Mouse (Mus musculus) ES-E14 (cell line): ENCODE measurements around the gene Xrcc6. TPM values are rescaled to one million over a fixed set of nuclear protein-coding genes. Genes with fewer than 3 reads are reported as not detected.
A peak's percentile ranks its signal among the peaks of the same experiment; 100 is the strongest.

Experiments used
- DNase-seq: peaks from one replicate; pipeline ENCODE4 v3.0.0-alpha.2; 2013; ENCODE audit warnings: low read depth, low spot score
- H3K27ac ChIP-seq: 2 replicates; pipeline ENCODE4 v1.5.1; 2012; ENCODE audit warnings: low read depth, mild to moderate bottlenecking, low read length, moderate library complexity, mixed read lengths; ENCODE audit not compliant: poor library complexity, insufficient read depth, severe bottlenecking
- H3K36me3 ChIP-seq: 2 replicates; pipeline ENCODE4 v1.6.1; 2012; ENCODE audit warnings: mild to moderate bottlenecking, low read length, moderate library complexity, mixed read lengths; ENCODE audit not compliant: control insufficient read depth, poor library complexity, insufficient read depth, severe bottlenecking
- H3K4me1 ChIP-seq, 2 experiments: fragments of 150-350 bp in 1 of 2; sonication (generic) in 1 of 2; 2 replicates each; pipeline ENCODE4 v1.6.1; 2012; ENCODE audit warnings: low read length in 2 of 2, mild to moderate bottlenecking in 1 of 2, mixed read lengths in 1 of 2; ENCODE audit not compliant: control insufficient read depth in 2 of 2, insufficient read depth in 2 of 2, poor library complexity in 1 of 2
- H3K4me3 ChIP-seq, 2 experiments: fragments of 150-350 bp in 1 of 2; sonication (generic) in 1 of 2; 2 replicates each; pipeline ENCODE4 v1.5.1; 2012; ENCODE audit warnings: low read length in 2 of 2, low read depth in 1 of 2, mild to moderate bottlenecking in 1 of 2, mixed read lengths in 1 of 2; ENCODE audit not compliant: insufficient read depth in 1 of 2, poor library complexity in 1 of 2, severe bottlenecking in 1 of 2
- H3K9ac ChIP-seq: 2 replicates; pipeline ENCODE4 v1.6.1; 2012; ENCODE audit warnings: low read depth, mild to moderate bottlenecking, low read length, mixed read lengths; ENCODE audit not compliant: poor library complexity, insufficient read depth, severe bottlenecking
- H3K9me3 ChIP-seq: fragments of 150-350 bp; sonication (generic); 2 replicates; pipeline ENCODE4 v1.6.1; 2012; ENCODE audit warnings: low read depth, mild to moderate bottlenecking, low read length; ENCODE audit not compliant: control insufficient read depth, insufficient read depth
- CHD2 ChIP-seq: IDR thresholded peaks from 2 replicates; pipeline ENCODE4 v1.6.1; 2014; ENCODE audit warnings: mild to moderate bottlenecking, low read depth, low read length, inconsistent platforms
- HCFC1 ChIP-seq: IDR thresholded peaks from 2 replicates; pipeline ENCODE4 v1.6.1; 2012; ENCODE audit warnings: low read length, inconsistent platforms, borderline replicate concordance; ENCODE audit not compliant: insufficient read depth
- MAFK ChIP-seq: IDR thresholded peaks from 2 replicates; pipeline ENCODE4 v1.6.1; 2014; ENCODE audit warnings: mild to moderate bottlenecking, low read depth, low read length, inconsistent platforms; ENCODE audit not compliant: insufficient read depth
- ZC3H11A ChIP-seq: IDR thresholded peaks from 2 replicates; pipeline ENCODE4 v1.6.1; 2012; ENCODE audit warnings: low read depth, mild to moderate bottlenecking, inconsistent platforms, low read length, borderline replicate concordance
- ZNF384 ChIP-seq: IDR thresholded peaks from 2 replicates; pipeline ENCODE4 v1.6.1; 2012; ENCODE audit warnings: low read depth, low read length, inconsistent platforms
- in situ Hi-C, 2 experiments: fragments of 600-800 bp; cut with MboI; formaldehyde crosslinking; loops; one replicate each; pipeline ENCODE4 v1.15.1; 2025; ENCODE audit warnings: low sequenced_read_pairs in 2 of 2, inconsistent platforms in 1 of 2; ENCODE audit not compliant: unreplicated experiment in 2 of 2
- total RNA-seq: library from RNA; depleted of rRNA; stranded (reverse); fragments of 300-350 nt; gene quantifications from 2 replicates; pipeline ENCODE4 v1.2.3, GENCODE M21; 2012

Xrcc6 gene
- total RNA-seq, 1 experiment: 84.6 TPM

- in situ Hi-C loops: no loop called here
- Histone ChIP-seq H3K9ac (peak overlapping the region; percentile 48; the same call in 1 of the 2 replicates), H3K9me3 (no peaks in the 10 kb centered on the region), H3K4me3 (no peak overlapping the region), H3K27ac (no peak overlapping the region), H3K4me1 (no peaks in the 10 kb centered on the region; a peak in 2 of 4 replicates), H3K36me3 (peaks cover 9% of the 10 kb centered on the region)
- TF ChIP-seq ZNF384: no peak
- no peak for TF ChIP-seq HCFC1
- no peak for TF ChIP-seq ZC3H11A
- no peak for TF ChIP-seq MAFK
- no peak for TF ChIP-seq CHD2
- no peak for DNase-seq
Observed at GRCm38 (mm10) chr15:82017461-82017860, 29.8 kb downstream of the Xrcc6 start.

DNA sequence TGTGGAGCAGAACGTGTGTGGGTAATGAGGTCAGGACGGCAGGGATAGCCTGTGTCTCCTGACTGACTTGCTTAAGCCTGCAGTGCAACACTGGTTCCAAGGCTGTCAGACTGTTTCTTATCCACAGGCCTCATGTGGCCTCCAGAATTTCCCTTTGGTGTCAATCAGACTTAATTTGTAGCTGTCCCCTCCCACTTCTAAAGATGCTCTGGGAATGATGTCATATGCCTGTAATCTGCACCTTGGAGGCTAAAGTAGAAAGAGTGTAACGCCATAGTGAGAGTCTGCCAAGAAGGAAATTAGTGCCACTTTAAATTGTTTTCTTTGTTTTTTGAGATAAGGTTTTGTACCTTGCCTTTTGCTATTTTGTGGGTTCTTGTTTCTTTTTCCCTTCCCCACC lies 31.7 kb downstream of the Xrcc6 start:
- TF ChIP-seq MAFK: no peak
- Histone ChIP-seq H3K4me1 (no peaks in the 10 kb centered on the region; a peak in 2 of 4 replicates), H3K36me3 (peaks cover 23% of the 10 kb centered on the region), H3K4me3 (no peak overlapping the region), H3K27ac (no peak overlapping the region), H3K9ac (no peak overlapping the region), H3K9me3 (no peaks in the 10 kb centered on the region)
- in situ Hi-C loops: no loop called here
- no peak for DNase-seq

- Histone ChIP-seq H3K27ac (no peak overlapping the region; the same call in 1 of the 2 replicates), H3K4me3 (no peak overlapping the region), H3K9me3 (no peaks in the 10 kb centered on the region), H3K4me1 (no peaks in the 10 kb centered on the region), H3K9ac (no peak overlapping the region), H3K36me3 (peaks cover 46% of the 10 kb centered on the region)
- no peak for TF ChIP-seq ZNF384
- TF ChIP-seq ZC3H11A: no peak
- TF ChIP-seq MAFK: no peak
- TF ChIP-seq CHD2: no peak
- no peak for TF ChIP-seq HCFC1
- DNase-seq: no peak
- in situ Hi-C loops: no loop called here
Observed at GRCm38 (mm10) chr15:82022535-82023088, 35.0 kb downstream of the Xrcc6 start.

GRCm38 (mm10) chr15:82023965-82024635 lies 36.5 kb downstream of the Xrcc6 start:
- Histone ChIP-seq H3K4me3 (no peak overlapping the region), H3K9me3 (no peaks in the 10 kb centered on the region)
- in situ Hi-C loops: no loop called here

DNA sequence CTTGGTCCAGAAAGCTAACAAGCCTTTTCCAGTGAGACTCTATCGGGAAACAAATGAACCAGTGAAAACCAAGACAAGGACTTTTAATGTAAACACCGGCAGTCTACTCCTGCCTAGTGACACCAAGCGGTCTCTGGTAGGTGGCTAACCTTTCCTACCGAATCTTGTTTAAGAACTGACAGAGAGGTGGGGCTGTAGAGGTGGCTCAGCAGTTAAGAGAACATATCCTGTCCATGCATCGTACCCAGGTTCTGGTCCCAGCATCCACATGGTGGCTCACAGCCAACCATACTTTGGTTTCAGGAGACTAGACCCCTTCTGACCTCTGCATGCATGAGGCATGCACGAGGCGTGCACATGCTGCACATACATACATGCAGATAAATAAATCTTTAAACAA lies 39.6 kb downstream of the Xrcc6 start:
- in situ Hi-C loops: no loop called here
- no peak for TF ChIP-seq MAFK
- TF ChIP-seq HCFC1: no peak
- no peak for TF ChIP-seq CHD2
- TF ChIP-seq ZC3H11A: no peak
- TF ChIP-seq ZNF384: no peak
- Histone ChIP-seq H3K9me3 (no peaks in the 10 kb centered on the region), H3K9ac (no peak overlapping the region), H3K27ac (no peak overlapping the region), H3K36me3 (peaks cover 72% of the 10 kb centered on the region), H3K4me3 (no peak overlapping the region), H3K4me1 (no peaks in the 10 kb centered on the region)
- no peak for DNase-seq

More at GRCm38 (mm10) chr15:82023965-82024635, 36.5 kb downstream of the Xrcc6 start:
- no peaks in the 10 kb centered on the region for H3K4me1 ChIP-seq
- no peak for TF ChIP-seq MAFK
- no peak for TF ChIP-seq HCFC1
- no peak for TF ChIP-seq ZC3H11A
- TF ChIP-seq ZNF384: no peak
- no peak for DNase-seq
- H3K27ac ChIP-seq: no peak overlapping the region
- peaks cover 53% of the 10 kb centered on the region for H3K36me3 ChIP-seq
- no peak overlapping the region for H3K9ac ChIP-seq
